Mouse (Mus musculus): ENCODE results near the gene Batf.
A peak's percentile ranks its signal among the peaks of the same experiment; 100 is the strongest.
"Not testable (repeated sequence)": the region's sequence is repeated elsewhere in the genome, so short reads cannot be mapped to it uniquely, and the experiment has no call there.

Batf gene

DNA sequence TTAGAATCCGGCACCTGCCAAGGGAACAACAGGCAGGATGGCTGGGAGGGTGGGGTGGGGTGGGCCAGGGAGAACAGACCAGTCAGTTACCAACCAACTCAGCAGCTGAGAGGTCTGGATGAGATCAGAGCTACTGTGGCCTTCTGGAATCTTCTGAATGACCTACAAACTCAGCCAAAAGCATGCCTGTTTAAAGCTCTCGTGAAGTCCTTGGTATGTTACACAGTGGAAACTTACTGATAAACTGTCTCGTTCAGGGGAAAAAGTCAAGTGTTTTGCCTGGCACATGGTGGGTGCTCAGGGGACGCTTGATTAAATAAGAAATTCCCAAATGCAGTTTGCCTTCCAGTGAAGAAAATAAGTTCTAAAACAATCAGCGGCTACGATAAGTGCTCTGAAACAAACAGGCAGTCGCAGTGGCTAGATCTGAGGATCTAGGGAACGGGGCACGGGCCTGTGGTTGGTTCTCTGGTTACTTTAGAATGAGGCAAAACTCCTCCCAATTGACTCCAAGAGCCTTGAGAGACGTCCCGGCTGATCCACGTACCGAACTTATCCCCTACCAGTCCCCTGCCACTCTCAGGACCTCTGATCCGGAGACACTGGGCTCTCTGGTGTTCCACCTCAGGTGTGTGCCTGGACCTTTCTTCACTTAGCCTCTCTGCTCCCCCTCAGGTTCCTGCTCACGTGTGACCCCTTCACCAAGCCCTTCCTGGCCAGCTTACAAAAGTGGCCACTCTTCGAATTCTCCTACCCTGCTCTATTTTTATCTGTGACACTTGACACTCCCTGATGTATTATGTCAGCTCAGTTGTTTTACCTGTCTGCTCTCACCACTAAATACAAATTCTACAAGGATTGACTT lies 1.8 kb upstream of the Batf start:
- DNase-seq (ENCODE audit: inconsistent ontology term), result no peak

DNA sequence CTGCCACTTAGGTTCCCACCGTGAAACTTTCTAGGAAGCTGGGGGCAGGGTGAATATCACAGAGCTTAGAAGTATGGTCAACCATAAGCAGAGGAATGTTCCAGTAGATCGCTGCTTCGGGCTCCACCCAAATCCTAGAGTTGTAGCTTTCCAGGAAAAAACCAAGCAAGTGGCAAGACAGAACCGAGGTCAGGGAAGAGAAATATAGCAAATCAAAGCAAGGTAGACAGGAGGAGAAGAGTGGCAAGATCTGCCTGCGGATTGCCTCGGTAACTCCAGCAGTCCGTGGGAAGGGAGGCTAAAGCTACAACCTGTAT lies 706 bp downstream of the Batf start:
- DNase-seq (ENCODE audit: inconsistent ontology term), result no peak

DNA sequence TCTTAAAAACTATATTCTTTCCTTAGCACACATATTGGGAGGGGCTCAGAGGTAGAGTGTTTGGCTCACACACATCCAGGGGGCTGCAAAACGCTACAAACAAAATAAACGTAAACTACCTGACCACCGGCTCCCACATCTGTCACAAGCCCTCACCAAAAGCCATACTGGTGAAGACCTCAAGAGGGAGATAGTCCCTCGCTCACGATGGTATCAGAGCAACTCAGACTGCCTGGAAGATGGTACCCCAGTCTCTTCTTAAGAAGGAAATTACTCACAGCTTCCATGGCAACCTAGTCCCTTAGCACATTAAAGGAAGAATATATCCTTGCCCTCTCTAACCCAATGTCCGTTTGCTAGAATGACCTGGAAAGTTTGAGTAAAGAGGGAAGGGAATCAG lies 1.4 kb downstream of the Batf start:
- no peak for DNase-seq (ENCODE audit: inconsistent ontology term)

DNA sequence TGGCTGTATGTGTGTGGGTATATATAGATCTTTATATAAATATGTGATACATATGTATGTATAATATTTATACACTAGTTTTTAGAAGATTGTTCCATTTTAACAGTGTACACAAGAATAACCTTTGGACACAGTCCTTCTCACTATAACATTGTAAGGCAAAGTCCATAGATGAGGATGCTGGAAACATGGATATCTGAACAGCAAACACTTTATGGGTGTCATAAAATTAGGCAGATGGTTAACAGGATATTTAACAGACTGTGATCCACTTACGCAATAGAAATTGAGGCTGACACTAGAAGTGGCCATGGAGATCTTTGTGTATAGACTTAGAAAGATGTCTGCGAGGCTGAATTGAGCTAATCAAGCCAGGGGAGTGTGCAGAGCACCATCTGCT lies 9.3 kb downstream of the Batf start:
- DNase-seq (ENCODE audit: inconsistent ontology term), result no peak

DNA sequence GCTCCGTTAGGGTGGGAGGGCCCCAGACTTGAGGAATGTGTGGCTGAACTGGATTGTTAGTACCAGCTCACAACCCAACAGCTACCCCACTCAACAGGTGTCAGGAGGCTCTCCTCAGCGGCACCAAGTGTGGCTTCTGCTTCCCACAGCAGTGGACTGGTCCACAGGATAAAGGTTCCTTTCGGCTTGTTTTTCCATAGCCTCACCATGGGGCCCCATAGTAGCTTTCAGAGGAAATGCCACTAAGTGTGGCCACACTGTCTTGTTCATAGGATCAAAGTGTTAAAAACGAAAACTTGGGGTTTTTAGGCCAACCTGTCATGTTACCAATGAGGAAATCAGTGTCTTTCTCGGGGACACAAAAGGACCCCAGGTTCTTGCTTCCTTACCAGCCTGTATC lies 10.0 kb downstream of the Batf start:
- DNase-seq (ENCODE audit: inconsistent ontology term), result no peak

DNA sequence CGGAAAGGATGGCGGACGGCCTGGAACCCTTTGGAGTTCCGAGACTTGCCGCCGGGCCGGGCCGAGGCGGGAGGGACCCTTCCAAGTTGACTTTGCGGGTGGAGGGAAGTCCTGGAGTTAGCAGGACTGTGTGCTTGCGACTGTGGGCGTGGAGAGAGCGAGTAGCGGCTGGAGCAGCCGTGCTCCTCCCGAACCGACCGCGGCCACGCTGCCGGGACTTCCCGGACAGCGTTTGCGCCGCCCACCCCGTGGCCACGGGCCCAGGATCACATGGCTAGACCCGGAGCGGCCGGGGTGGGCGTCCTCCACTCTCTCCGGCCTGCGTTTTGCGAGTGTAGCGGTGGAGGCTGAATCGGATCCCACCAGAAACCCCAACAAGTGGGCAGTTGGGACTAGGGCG lies 11.7 kb downstream of the Batf start:
- not testable (repeated sequence) for DNase-seq (ENCODE audit: inconsistent ontology term)

DNA sequence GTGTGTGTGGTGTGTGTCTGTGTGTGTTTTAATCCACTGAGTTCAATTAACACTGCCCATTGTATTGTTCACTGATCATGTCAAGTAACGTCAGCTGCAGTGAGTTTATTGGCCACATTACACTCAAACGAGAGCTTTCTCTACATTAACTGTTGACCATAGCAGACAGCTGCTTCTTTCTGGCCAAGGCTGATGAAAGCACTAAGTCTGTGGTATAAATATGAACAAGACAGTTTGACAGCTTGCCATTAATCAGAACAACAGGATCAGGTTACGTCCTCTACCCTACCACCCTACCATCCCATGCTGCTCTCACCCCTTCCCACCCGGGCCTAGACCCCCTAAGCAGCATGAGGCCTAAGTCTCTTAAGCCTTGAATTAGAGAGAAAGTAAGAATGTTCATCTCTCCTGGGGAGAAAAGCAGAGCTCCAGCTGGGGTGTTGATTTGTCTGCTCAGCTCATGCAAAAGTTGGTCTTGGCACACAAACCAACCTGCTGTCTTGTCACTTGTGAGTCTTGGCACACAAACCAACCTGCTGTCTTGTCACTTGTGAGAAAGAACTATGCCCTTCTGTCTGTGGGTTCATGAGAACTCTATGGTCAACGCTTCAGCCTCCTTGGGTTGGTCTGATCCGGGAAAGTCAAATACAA lies 13.8 kb downstream of the Batf start:
- DNase-seq (ENCODE audit: inconsistent ontology term), result peak; percentile 18

DNA sequence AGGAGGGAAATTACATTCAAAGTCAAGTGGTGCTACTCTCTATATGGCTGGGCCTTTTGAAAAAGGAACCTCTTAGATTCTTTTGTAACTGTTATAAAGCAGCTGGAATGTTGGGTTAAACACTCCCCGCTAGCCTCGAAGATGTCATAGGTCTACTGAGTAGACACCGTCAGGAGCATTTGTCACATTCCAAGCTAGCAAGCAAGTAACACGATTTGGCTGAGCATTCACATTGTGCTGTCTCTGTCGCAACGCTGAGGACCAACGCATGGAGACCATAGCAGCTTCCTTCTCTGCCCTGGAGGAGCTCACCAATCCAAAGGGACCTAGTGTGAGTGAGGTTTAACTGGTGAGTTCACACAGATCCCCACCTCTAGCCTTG lies 14.4 kb downstream of the Batf start:
- peak; percentile 37 for DNase-seq (ENCODE audit: inconsistent ontology term)

DNA sequence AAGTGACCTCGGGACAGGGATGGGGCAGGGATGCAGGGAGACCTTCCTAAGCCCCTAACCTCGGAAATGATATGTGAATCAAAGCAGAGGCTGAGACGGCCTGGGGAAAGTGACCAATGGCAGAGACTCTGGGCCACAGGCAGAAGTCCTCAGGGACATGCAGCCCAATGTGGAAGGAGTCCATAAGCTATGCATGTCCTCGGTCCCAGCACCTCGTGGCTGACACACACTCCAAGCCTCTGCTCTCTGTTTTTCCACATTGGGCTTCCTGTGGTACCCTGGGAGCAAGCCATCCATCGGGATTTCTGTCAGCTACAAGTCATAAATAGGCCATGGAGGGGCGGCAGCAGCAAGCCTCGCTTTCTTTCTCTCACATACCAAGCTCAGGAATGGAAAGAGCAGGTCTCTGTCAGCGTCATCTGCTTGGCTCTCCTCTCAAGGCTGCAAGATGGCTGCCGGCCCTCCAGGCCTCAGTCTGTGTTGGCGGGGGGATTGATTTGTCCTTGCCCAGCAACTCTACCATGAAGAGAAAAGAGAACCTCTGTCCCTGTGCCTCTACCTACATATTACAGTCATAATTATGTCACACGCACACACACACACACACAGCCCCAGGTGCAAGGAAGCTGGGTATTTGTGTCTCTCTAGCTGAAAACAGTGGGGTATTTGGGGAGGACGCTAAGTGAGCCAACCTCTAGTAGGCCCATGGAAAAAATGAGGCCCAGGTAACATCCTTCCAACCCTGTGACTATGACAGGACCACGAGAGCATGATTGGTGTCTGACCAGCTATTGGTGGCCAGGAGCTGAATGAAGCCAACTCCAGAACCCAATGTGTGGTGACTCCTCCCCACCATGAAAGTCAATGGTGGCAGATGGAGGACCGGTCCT lies 15.9 kb downstream of the Batf start:
- no peak for DNase-seq (ENCODE audit: inconsistent ontology term)

DNA sequence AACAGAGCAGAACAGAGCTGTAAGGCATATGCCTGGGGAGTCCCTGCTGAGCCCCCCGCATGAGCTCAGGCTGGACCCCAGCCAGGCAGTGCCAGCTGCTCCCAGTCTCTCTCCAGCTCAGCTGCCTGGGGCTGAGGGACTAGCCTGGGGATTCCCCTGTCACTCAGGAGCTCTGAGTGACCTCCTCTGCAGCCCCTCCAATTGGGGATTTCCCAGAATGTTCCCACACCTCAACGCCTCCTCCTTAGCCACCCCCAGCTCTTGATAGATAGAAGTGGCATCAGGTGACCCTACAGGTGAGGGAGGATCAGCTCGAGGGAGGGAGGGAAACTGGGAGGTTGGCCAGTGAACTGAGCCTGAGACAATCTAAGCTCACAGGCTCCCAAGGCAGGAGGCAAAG lies 17.0 kb downstream of the Batf start:
- no peak for DNase-seq (ENCODE audit: inconsistent ontology term)

DNA sequence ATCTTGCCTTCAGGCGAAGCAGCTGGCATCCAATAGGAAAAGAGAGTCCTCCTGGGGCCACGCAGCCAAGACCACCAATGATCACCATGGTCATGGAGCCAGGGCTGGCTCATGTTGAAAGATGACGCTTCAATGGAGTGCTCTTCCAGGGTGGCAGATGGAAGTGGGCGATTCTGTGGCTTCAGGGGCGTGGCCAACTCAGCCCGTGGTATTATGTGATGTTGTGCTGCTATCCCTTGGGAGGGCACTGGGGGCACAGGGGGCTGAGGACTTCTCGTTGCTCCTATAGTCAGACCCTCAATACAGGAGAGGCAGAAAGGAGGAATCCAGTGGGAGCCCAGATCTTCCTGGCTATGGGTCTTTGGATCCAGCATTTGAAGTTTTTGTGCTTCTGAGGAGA lies 18.1 kb downstream of the Batf start:
- DNase-seq (ENCODE audit: inconsistent ontology term), result no peak

DNA sequence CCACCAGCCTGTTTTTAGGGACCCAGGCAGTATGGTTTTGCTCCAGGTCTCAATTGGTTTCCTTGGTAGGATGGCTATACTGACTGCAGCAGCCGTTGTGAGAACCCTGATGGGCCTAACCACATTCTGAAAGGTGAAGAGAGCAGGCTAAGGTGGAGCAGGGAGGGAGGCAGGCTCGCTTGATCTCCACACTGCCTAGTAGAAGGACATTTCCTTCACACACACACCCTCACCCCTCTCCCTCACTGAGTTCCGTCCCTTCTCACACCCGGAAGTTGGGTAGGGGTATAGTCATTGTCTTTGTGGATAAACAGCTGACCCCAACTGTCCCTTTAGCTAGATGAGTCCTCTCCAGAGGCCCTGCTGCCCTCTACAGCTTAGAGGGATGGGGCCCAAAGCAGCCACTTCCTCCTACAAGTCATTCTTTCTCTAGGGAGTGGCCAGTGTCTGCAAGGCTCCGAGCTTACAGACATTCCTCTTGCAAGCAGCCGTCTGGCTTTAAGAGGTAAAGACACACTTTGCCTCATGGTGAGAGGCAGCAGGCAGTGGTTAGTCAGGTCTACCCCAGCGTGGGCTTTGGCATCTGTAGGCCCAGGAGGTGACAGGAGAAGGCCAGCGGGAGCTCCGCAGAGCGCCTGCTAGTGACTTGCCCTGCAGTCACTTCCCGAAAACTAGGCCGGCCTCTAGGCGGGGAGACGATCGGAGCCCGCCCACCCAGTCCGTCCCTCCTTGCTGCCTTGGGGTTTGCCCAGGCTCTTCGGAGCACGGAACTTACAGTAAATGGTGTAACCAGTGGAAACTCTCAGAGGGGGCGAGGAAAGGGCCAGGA lies 18.7 kb downstream of the Batf start:
- DNase-seq (ENCODE audit: inconsistent ontology term), result peak; percentile 84

DNA sequence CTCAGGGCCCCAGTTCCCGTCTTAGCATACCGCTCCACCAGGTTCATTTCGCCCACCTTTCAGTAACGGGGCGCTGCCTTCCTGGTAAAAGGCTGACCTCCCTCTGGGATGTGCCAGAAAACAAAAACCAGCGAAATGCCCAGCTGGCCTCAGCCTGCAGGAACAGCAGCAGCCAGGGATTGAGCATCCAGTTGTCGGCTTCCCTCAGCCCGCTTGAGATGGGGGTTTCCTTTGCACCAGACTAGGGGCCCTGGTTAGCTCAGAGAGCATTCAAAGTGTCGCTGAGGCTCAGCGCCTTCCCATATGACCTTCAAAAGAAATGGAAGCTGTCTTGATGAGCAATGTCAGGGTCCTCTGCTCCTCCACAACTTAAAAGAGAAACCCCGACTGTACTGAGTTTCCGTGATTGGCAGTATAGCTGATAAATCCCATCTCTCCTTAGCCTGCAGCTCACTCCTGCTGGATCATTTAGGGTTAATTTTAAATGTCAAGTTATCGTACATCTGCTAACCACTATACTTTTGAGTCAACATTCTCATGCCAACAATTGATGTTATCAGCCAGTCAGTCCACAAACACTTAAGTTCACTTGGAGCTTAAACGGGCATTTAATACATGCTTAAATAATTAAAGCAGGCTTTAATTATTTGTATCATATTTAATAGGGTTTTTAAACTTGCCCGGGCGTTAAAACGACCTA lies 19.5 kb downstream of the Batf start:
- DNase-seq (ENCODE audit: inconsistent ontology term), result no peak

DNA sequence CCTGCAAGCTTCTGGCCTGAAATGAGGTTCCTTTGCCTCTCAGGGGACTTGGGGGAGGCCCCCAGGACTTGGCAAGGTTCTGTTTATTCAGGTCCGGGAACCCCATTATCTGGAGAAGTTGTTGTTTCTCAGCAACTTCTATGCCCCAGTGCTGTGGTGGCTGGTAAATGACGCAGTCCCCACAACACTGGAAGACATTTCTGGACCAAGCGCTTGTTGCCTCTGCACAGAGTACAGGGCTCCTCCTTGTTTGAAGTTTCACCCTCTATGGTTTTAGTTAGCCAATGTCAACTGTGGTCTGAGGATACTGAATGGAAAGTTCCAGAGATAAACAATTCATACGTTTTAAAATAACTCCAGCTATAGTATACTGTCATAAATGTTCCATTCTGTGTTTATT lies 20.4 kb downstream of the Batf start:
- no peak for DNase-seq (ENCODE audit: inconsistent ontology term)

DNA sequence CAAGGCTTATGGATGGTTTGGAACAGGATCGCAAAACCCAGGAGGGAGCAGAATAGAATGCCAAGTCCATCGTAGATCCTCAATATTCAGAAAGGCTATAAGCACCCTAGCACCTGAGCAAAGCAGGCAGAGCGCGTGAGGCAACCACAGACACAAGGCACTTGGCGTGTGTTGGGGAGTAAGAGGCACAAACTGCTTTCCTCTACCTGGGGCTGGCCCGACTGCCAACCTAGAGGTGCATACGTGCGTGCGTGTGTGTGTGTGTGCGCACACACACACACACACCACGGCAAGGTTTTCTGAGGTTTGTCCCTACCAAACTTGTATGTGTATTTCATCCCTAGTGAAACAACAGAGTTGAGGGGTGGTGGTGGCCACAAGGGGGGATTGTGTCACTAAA lies 20.9 kb downstream of the Batf start:
- no peak for DNase-seq (ENCODE audit: inconsistent ontology term)

DNA sequence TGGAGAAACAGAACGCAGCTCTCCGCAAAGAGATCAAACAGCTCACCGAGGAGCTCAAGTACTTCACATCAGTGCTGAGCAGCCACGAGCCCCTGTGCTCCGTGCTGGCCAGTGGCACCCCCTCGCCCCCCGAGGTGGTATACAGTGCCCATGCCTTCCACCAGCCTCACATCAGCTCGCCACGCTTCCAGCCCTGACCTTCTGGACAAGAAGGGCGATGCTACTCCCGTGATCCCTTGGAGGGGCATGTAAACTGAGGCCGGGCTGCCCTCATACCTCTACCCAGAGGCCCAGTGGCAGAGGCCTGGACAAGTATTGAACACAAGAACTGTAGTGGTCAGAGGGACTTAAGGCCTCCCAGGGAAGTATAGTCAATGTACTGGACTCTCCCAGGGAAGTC lies 22.1 kb downstream of the Batf start:
- no peak for DNase-seq (ENCODE audit: inconsistent ontology term)

DNA sequence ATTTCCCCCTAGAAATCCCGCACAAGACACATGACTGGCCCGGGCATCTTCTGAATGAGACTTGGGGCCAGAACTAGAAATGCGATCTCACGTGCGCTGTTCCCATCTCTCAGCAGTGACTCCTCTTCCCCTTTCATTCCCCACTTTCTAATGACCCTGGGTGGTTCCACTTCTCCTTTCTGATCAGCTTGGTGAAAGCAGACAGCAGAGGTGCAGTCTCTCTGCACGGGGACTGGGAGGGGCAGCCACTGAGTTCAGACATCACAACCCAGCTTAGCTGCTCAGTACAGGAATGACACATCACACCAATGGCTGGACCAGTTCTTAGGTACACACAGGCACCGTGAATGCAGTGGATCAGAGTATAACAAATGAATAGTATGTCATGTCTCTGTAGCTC lies 24.2 kb downstream of the Batf start:
- no peak for DNase-seq (ENCODE audit: inconsistent ontology term)

DNA sequence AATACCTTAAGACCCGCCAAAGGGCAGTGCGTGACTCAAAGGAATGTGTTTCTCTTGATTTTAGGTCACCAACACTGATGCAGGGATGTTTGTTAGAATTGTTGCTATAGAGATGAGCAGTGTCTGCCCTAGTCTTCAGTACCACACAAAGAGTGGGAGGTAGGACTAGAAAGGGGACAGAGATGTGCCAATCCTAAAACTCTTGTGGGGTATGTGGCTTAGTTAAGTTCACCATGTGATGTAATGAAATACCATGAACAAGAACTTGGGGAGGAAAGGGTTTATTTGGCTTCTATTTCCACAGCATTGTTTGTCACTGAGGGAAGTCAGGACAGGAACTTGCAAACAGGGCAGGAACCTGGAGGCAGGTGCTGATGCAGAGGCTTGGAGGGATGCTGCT lies 26.1 kb downstream of the Batf start:
- DNase-seq (ENCODE audit: inconsistent ontology term), result peak; percentile 6

DNA sequence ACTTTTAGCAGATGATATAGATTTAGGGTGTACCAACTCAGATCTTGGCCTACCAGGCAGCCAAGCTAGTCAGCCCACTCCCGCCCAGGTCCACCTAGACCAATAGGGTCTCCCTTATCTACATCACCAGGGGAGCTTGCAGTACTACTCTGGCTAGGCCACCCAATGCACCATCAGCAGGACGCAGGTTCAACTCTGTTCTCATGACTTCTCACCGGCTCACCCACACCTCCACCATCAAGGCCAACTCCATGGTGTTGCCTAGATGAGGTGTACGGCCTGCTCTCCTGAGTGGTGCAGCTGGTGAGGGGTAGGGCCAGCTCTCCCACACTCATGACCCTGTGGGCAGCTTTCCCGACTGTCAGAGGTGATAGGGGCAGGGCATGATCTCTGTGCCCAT lies 27.7 kb downstream of the Batf start:
- DNase-seq (ENCODE audit: inconsistent ontology term), result no peak

DNA sequence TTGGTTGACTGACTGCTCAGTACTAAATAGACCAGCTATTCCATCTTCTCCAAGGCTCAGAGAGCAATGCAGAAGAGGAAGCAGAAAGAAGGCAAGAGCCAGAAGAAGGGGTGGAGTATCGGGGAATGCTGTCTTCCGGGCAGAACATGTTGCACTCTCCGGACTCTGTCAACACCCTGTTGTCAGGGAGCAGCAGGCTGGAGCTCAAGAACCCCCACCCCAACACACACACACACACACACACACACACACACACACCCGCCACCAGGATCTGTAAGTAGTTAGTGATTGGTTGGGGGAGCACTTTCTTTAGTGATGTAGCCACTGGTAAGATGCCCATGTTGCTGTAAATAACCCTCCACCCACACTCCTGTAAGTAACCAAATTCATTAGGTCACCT lies 38.8 kb downstream of the Batf start:
- DNase-seq (ENCODE audit: inconsistent ontology term), result no peak

DNA sequence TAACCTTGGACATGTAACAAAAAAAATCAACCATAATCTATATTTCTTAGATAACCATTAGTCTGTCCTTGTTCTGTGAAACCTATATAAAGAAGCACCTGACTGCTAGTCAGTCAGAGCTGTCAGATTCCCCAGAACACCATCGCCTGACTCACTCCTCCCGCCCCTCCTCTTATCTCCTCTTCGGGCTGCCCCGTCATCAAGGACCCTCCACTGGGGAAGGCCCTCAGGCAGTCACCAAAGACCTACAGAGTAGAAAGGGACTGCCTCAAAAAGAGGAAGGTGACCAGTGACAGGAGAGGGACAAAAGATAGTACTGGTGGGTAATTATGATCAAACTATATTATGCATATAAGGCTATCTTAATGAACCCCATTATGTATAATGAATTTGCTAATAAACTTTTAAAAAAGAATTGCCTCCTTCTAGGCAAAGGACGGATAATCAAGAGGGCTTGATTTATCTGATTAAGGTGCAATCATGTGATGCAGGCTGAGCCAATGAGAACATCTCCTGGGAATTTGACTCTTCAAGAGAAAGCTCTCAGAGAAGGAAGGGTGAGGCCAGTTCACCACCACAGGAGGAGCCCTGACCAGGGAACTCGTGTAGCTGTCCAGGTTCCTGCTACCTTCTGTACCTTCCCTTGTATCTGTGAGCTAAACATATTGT lies 40.4 kb downstream of the Batf start:
- DNase-seq (ENCODE audit: inconsistent ontology term), result no peak
